Mouse (Mus musculus): ENCODE measurements around the gene Wwp2.
A peak's percentile ranks its signal among the peaks of the same experiment; 100 is the strongest.

The Wwp2 gene

GRCm38 (mm10) chr8:107435962-107436831, at the start of gene Wwp2:
Gene Wwp2 (plus strand): TSS chr8:107436365.
- DNase-seq (ENCODE audit: low read depth, low spot score) = peak; percentile 65

- DNase-seq (ENCODE audit: low read depth, low spot score) = peak; percentile 69
Observed at GRCm38 (mm10) chr8:107386642-107387041, 49.5 kb upstream of the Wwp2 start.

- DNase-seq (ENCODE audit: low read depth, low spot score) = peak; percentile 46
Observed at GRCm38 (mm10) chr8:107387861-107388260, 48.3 kb upstream of the Wwp2 start.

- no peak for DNase-seq (ENCODE audit: low read depth, low spot score)
Observed at GRCm38 (mm10) chr8:107389557-107389956, 46.6 kb upstream of the Wwp2 start.

GRCm38 (mm10) chr8:107390476-107391135, 45.6 kb upstream of the Wwp2 start:
- DNase-seq (ENCODE audit: low read depth, low spot score) = no peak

- no peak for DNase-seq (ENCODE audit: low read depth, low spot score)
Observed at GRCm38 (mm10) chr8:107391136-107391516, 45.0 kb upstream of the Wwp2 start.

- DNase-seq (ENCODE audit: low read depth, low spot score) = no peak
Observed at GRCm38 (mm10) chr8:107395397-107395796, 40.8 kb upstream of the Wwp2 start.

GRCm38 (mm10) chr8:107396106-107396670, 40.0 kb upstream of the Wwp2 start:
- peak; percentile 39 for DNase-seq (ENCODE audit: low read depth, low spot score)

- peak; percentile 46 for DNase-seq (ENCODE audit: low read depth, low spot score)
Observed at GRCm38 (mm10) chr8:107397665-107398064, 38.5 kb upstream of the Wwp2 start.

- DNase-seq (ENCODE audit: low read depth, low spot score) = no peak
Observed at GRCm38 (mm10) chr8:107399495-107399894, 36.7 kb upstream of the Wwp2 start.

- DNase-seq (ENCODE audit: low read depth, low spot score) = no peak
Observed at GRCm38 (mm10) chr8:107401866-107402265, 34.3 kb upstream of the Wwp2 start.

- peak; percentile 94 for DNase-seq (ENCODE audit: low read depth, low spot score)
Observed at GRCm38 (mm10) chr8:107403038-107403781, 33.0 kb upstream of the Wwp2 start, which contains the start of gene Nqo1. Gene Nqo1 (minus strand): TSS chr8:107403206.

- no peak for DNase-seq (ENCODE audit: low read depth, low spot score)
Observed at GRCm38 (mm10) chr8:107404057-107404456, 32.1 kb upstream of the Wwp2 start.

GRCm38 (mm10) chr8:107405935-107406334, 30.2 kb upstream of the Wwp2 start:
- DNase-seq (ENCODE audit: low read depth, low spot score) = no peak

GRCm38 (mm10) chr8:107411391-107411790, 24.8 kb upstream of the Wwp2 start:
- DNase-seq (ENCODE audit: low read depth, low spot score) = peak; percentile 46

GRCm38 (mm10) chr8:107412552-107412951, 23.6 kb upstream of the Wwp2 start:
- DNase-seq (ENCODE audit: low read depth, low spot score) = no peak

GRCm38 (mm10) chr8:107413881-107414280, 22.3 kb upstream of the Wwp2 start:
- DNase-seq (ENCODE audit: low read depth, low spot score) = no peak

- no peak for DNase-seq (ENCODE audit: low read depth, low spot score)
Observed at GRCm38 (mm10) chr8:107417001-107417400, 19.2 kb upstream of the Wwp2 start.

- no peak for DNase-seq (ENCODE audit: low read depth, low spot score)
Observed at GRCm38 (mm10) chr8:107424176-107424575, 12.0 kb upstream of the Wwp2 start.

- DNase-seq (ENCODE audit: low read depth, low spot score) = peak; percentile 98
Observed at GRCm38 (mm10) chr8:107424597-107425229, 11.5 kb upstream of the Wwp2 start, which contains the start of gene Nob1. Gene Nob1 (minus strand): TSS chr8:107425051.

- DNase-seq (ENCODE audit: low read depth, low spot score) = no peak
Observed at GRCm38 (mm10) chr8:107425230-107425597, 11.0 kb upstream of the Wwp2 start.

Measured in forelimb bud, embryonic 11.5 days (tissue).